Mouse (Mus musculus) heart, embryonic 16.5 days (tissue): ENCODE results near the gene Dcaf4. TPM values are rescaled to one million over a fixed set of nuclear protein-coding genes. Genes with fewer than 3 reads are reported as not detected.

Experiments used
- ATAC-seq: fragments of 200-750 bp; cut with Nextera tagmentation; replicated peaks from 2 replicates; pipeline ENCODE4 v1.8.0; 2017; ENCODE audit warnings: moderate number of reproducible peaks; ENCODE audit not compliant: insufficient read depth, low FRiP score; ENCODE audit errors: extremely low read depth
- H3K27ac ChIP-seq: fragments of 300-500 bp; sonication (generic); 2 replicates; pipeline ENCODE4 v1.5.1; 2014; ENCODE audit warnings: mild to moderate bottlenecking, low read length, control low read depth, moderate library complexity
- H3K27me3 ChIP-seq: fragments of 300-500 bp; sonication (generic); 2 replicates; pipeline ENCODE4 v1.6.1; 2014; ENCODE audit warnings: low read length, mixed read lengths; ENCODE audit not compliant: control insufficient read depth, insufficient read depth
- H3K36me3 ChIP-seq: fragments of 300-500 bp; sonication (generic); 2 replicates; pipeline ENCODE4 v1.6.1; 2014; ENCODE audit not compliant: control insufficient read depth, insufficient read depth
- H3K4me1 ChIP-seq: fragments of 300-500 bp; sonication (generic); 2 replicates; pipeline ENCODE4 v1.6.1; 2014; ENCODE audit warnings: low read length, mixed read lengths; ENCODE audit not compliant: control insufficient read depth, insufficient read depth
- H3K4me2 ChIP-seq: fragments of 300-500 bp; sonication (generic); 2 replicates; pipeline ENCODE4 v1.6.1; 2014; ENCODE audit warnings: low read depth, mild to moderate bottlenecking, control low read depth, low read length
- H3K4me3 ChIP-seq: fragments of 300-500 bp; sonication (generic); 2 replicates; pipeline ENCODE4 v1.5.1; 2014; ENCODE audit warnings: mild to moderate bottlenecking, control low read depth, low read length
- H3K9ac ChIP-seq: fragments of 300-500 bp; sonication (generic); 2 replicates; pipeline ENCODE4 v1.6.1; 2014; ENCODE audit warnings: low read length, control low read depth
- H3K9me3 ChIP-seq: fragments of 300-500 bp; sonication (generic); replicated peaks from 2 replicates; pipeline ENCODE4 v1.6.1; 2016; ENCODE audit warnings: low read length; ENCODE audit not compliant: control insufficient read depth
- WGBS: fragments of 180-500 bp; shearing (Covaris S2); extraction: QIAGEN DNeasy Blood & Tissue Kit; methylation state at CpG from one replicate; pipeline ENCODE4 v1.1.7; 2014; 5-methylcytosine and 5-hydroxymethylcytosine counted together
- polyA plus RNA-seq: library from polyadenylated mRNA; unstranded; fragments of >200 nt; fragmentation: Nextera tagmentation; extraction: Ambion mirVana; gene quantifications from 2 replicates; pipeline ENCODE4 v1.2.1, GENCODE M21; 2015

Dcaf4 gene
- polyA plus RNA-seq, 1 experiment from 2014 or later: 27.4 TPM

GRCm38 (mm10) chr12:83525822-83526544 lies 5.7 kb downstream of the Dcaf4 start:
- peak overlapping the region; percentile 1; the same call in 1 of the 2 replicates for H3K9ac ChIP-seq
- H3K27me3 ChIP-seq: no peaks in the 10 kb centered on the region
- 62% methylated on average over 18 of the region's 18 CpGs for WGBS
- peaks cover 30% of the 10 kb centered on the region for H3K4me1 ChIP-seq
- H3K4me3 ChIP-seq: no peak overlapping the region
- ATAC-seq: peak; percentile 30; the same call in 1 of the 2 replicates
- H3K4me2 ChIP-seq: 0 out of 2 replicates have a peak overlapping the region, but pooled peaks have one; percentile 17
- H3K9me3 ChIP-seq: no peaks in the 10 kb centered on the region
- H3K36me3 ChIP-seq: peaks cover 3% of the 10 kb centered on the region; the same call in 1 of the 2 replicates
- H3K27ac ChIP-seq: peak overlapping the region; percentile 64

- no peak overlapping the region for H3K27ac ChIP-seq
- H3K9ac ChIP-seq: no peak overlapping the region
- H3K36me3 ChIP-seq: peaks cover 3% of the 10 kb centered on the region; the same call in 1 of the 2 replicates
- H3K9me3 ChIP-seq: no peaks in the 10 kb centered on the region
- H3K4me1 ChIP-seq: peaks cover 23% of the 10 kb centered on the region
- no peak overlapping the region for H3K4me3 ChIP-seq
- no peak overlapping the region for H3K4me2 ChIP-seq
- no peaks in the 10 kb centered on the region for H3K27me3 ChIP-seq
- ATAC-seq: no peak
- 69% methylated on average over 6 of the region's 6 CpGs for WGBS
These were observed 7.5 kb downstream of the Dcaf4 start for GRCm38 (mm10) chr12:83527816-83528215.

- Histone ChIP-seq H3K4me3 (no peak overlapping the region), H3K4me1 (peaks cover 22% of the 10 kb centered on the region), H3K9ac (no peak overlapping the region), H3K9me3 (no peaks in the 10 kb centered on the region), H3K27me3 (no peaks in the 10 kb centered on the region), H3K36me3 (peaks cover 5% of the 10 kb centered on the region; the same call in 1 of the 2 replicates), H3K27ac (no peak overlapping the region), H3K4me2 (no peak overlapping the region)
- ATAC-seq: no peak
- 77% methylated on average over 5 of the region's 5 CpGs for WGBS
These were observed 8.4 kb downstream of the Dcaf4 start for GRCm38 (mm10) chr12:83528665-83529064.

- no peak overlapping the region for H3K4me3 ChIP-seq
- no peaks in the 10 kb centered on the region for H3K27me3 ChIP-seq
- no peak for ATAC-seq
- H3K27ac ChIP-seq: no peak overlapping the region
- no peaks in the 10 kb centered on the region for H3K9me3 ChIP-seq
- no peak overlapping the region for H3K9ac ChIP-seq
- no peak overlapping the region for H3K4me2 ChIP-seq
- WGBS: 92% methylated on average over 6 of the region's 6 CpGs
- no peaks in the 10 kb centered on the region for H3K4me1 ChIP-seq
- peaks cover 7% of the 10 kb centered on the region for H3K36me3 ChIP-seq
These were observed 11.7 kb downstream of the Dcaf4 start for GRCm38 (mm10) chr12:83531992-83532391.

- no peaks in the 10 kb centered on the region for H3K27me3 ChIP-seq
- H3K4me1 ChIP-seq: no peaks in the 10 kb centered on the region
- no peak overlapping the region for H3K9ac ChIP-seq
- H3K4me3 ChIP-seq: no peak overlapping the region
- peaks cover 6% of the 10 kb centered on the region; the same call in 1 of the 2 replicates for H3K36me3 ChIP-seq
- H3K27ac ChIP-seq: no peak overlapping the region
- no peak overlapping the region for H3K4me2 ChIP-seq
- WGBS: 65% methylated on average over 3 of the region's 3 CpGs
- no peaks in the 10 kb centered on the region for H3K9me3 ChIP-seq
- peak; percentile 67; the same call in 1 of the 2 replicates for ATAC-seq
These were observed 12.7 kb downstream of the Dcaf4 start for GRCm38 (mm10) chr12:83532966-83533365.

GRCm38 (mm10) chr12:83534190-83534589 lies 13.9 kb downstream of the Dcaf4 start:
- 75% methylated on average over 3 of the region's 3 CpGs for WGBS
- H3K27me3 ChIP-seq: no peaks in the 10 kb centered on the region
- no peaks in the 10 kb centered on the region for H3K4me1 ChIP-seq
- no peaks in the 10 kb centered on the region for H3K9me3 ChIP-seq
- no peak overlapping the region for H3K4me2 ChIP-seq
- no peak overlapping the region for H3K9ac ChIP-seq
- H3K27ac ChIP-seq: no peak overlapping the region
- H3K36me3 ChIP-seq: peaks cover 10% of the 10 kb centered on the region
- H3K4me3 ChIP-seq: no peak overlapping the region
- ATAC-seq: no peak

GRCm38 (mm10) chr12:83535428-83535827 lies 15.2 kb downstream of the Dcaf4 start:
- Histone ChIP-seq H3K27me3 (no peaks in the 10 kb centered on the region), H3K9ac (no peak overlapping the region), H3K9me3 (no peaks in the 10 kb centered on the region), H3K27ac (no peak overlapping the region), H3K4me2 (no peak overlapping the region), H3K4me3 (no peak overlapping the region), H3K36me3 (peaks cover 20% of the 10 kb centered on the region), H3K4me1 (no peaks in the 10 kb centered on the region)
- ATAC-seq: no peak
- WGBS: 88% methylated on average over 11 of the region's 11 CpGs

- WGBS: 52% methylated on average over 9 of the region's 9 CpGs
- H3K9me3 ChIP-seq: no peaks in the 10 kb centered on the region
These were observed 15.8 kb downstream of the Dcaf4 start for GRCm38 (mm10) chr12:83536039-83536438.

GRCm38 (mm10) chr12:83543997-83544396 lies 23.7 kb downstream of the Dcaf4 start:
- ATAC-seq: no peak
- WGBS: 81% methylated on average over 7 of the region's 7 CpGs
- no peak overlapping the region for H3K4me2 ChIP-seq
- no peak overlapping the region for H3K27ac ChIP-seq
- H3K4me1 ChIP-seq: peaks cover 3% of the 10 kb centered on the region; the same call in 1 of the 2 replicates
- H3K4me3 ChIP-seq: no peak overlapping the region
- H3K9ac ChIP-seq: no peak overlapping the region
- no peaks in the 10 kb centered on the region for H3K27me3 ChIP-seq
- H3K36me3 ChIP-seq: peaks cover 31% of the 10 kb centered on the region
- no peaks in the 10 kb centered on the region for H3K9me3 ChIP-seq

More at GRCm38 (mm10) chr12:83536039-83536438, 15.8 kb downstream of the Dcaf4 start:
- peaks cover 24% of the 10 kb centered on the region for H3K36me3 ChIP-seq
- no peak for ATAC-seq
- no peak overlapping the region for H3K4me3 ChIP-seq
- no peak overlapping the region for H3K4me2 ChIP-seq
- H3K9ac ChIP-seq: no peak overlapping the region
- no peaks in the 10 kb centered on the region for H3K4me1 ChIP-seq
- H3K27ac ChIP-seq: no peak overlapping the region
- no peaks in the 10 kb centered on the region for H3K27me3 ChIP-seq
